Mouse (Mus musculus) forebrain, embryonic 14.5 days (tissue): ENCODE measurements at regions not wholly inside any gene's neighbourhood (a gene's known extent, or its start where the extent isn't known, plus 50 kb on each side); places are given as distances from the start of the nearest gene placed in this dataset.

Experiments used
- ATAC-seq: fragments of 200-750 bp; cut with Nextera tagmentation; 2 replicates; pipeline ENCODE4 v1.8.0; 2017; ENCODE audit warnings: mild to moderate bottlenecking, moderate library complexity
- DNase-seq: peaks from one replicate; pipeline ENCODE4 v3.0.0-alpha.2; 2015; ENCODE audit warnings: low spot score
- H3K27ac ChIP-seq: fragments of 300-500 bp; sonication (generic); 2 replicates; pipeline ENCODE4 v1.5.1; 2014; ENCODE audit warnings: low read depth, mild to moderate bottlenecking, control low read depth, low read length, moderate library complexity
- H3K27me3 ChIP-seq: fragments of 300-500 bp; sonication (generic); replicated peaks from 2 replicates; pipeline ENCODE4 v1.6.1; 2014; ENCODE audit warnings: low read length, control low read depth, mixed read lengths; ENCODE audit not compliant: control insufficient read depth, insufficient read depth
- H3K36me3 ChIP-seq: fragments of 300-500 bp; sonication (generic); 2 replicates; pipeline ENCODE4 v1.6.1; 2014; ENCODE audit warnings: low read length, control low read depth; ENCODE audit not compliant: control insufficient read depth, insufficient read depth
- H3K4me1 ChIP-seq: fragments of 300-500 bp; sonication (generic); 2 replicates; pipeline ENCODE4 v1.6.1; 2014; ENCODE audit warnings: antibody characterized with exemption, low read length, control low read depth; ENCODE audit not compliant: control insufficient read depth, insufficient read depth
- H3K4me2 ChIP-seq: fragments of 300-500 bp; sonication (generic); 2 replicates; pipeline ENCODE4 v1.6.1; 2014; ENCODE audit warnings: mild to moderate bottlenecking, control low read depth, low read length
- H3K4me3 ChIP-seq: fragments of 300-500 bp; sonication (generic); 2 replicates; pipeline ENCODE4 v1.5.1; 2014; ENCODE audit warnings: low read depth, low read length, control low read depth
- H3K9ac ChIP-seq: fragments of 300-500 bp; sonication (generic); 2 replicates; pipeline ENCODE4 v1.6.1; 2014; ENCODE audit warnings: mild to moderate bottlenecking, low read length, control low read depth, moderate library complexity
- H3K9me3 ChIP-seq: fragments of 300-500 bp; sonication (generic); replicated peaks from 2 replicates; pipeline ENCODE4 v1.6.1; 2016; ENCODE audit warnings: low read length, control low read depth, mixed read lengths; ENCODE audit not compliant: control insufficient read depth
- WGBS: fragments of 180-500 bp; shearing (Covaris S2); extraction: QIAGEN DNeasy Blood & Tissue Kit; methylation state at CpG from one replicate; pipeline ENCODE4 v1.1.7; 2014; 5-methylcytosine and 5-hydroxymethylcytosine counted together

- Histone ChIP-seq H3K9ac (no peak overlapping the region), H3K9me3 (no peaks in the 10 kb centered on the region), H3K4me3 (peak overlapping the region; percentile 18; the same call in 1 of the 2 replicates), H3K36me3 (no peaks in the 10 kb centered on the region), H3K27me3 (no peaks in the 10 kb centered on the region), H3K4me1 (no peaks in the 10 kb centered on the region), H3K27ac (no peak overlapping the region), H3K4me2 (peak overlapping the region; percentile 35)
- ATAC-seq = peak; percentile 66; the same call in 1 of the 2 replicates
- peak; percentile 18 for DNase-seq
- WGBS = 30% methylated on average over 24 of the region's 24 CpGs
These were observed 164.9 kb downstream of the Tm4sf1 start for GRCm38 (mm10) chr3:57136847-57137246.

- H3K27me3 ChIP-seq = no peaks in the 10 kb centered on the region
- DNase-seq = no peak
- ATAC-seq = no peak
- no peaks in the 10 kb centered on the region for H3K9me3 ChIP-seq
- H3K27ac ChIP-seq = no peak overlapping the region
- no peak overlapping the region for H3K4me2 ChIP-seq
- WGBS = 89% methylated on average over 2 of the region's 2 CpGs
- H3K36me3 ChIP-seq = no peaks in the 10 kb centered on the region
- no peak overlapping the region for H3K9ac ChIP-seq
- H3K4me3 ChIP-seq = no peak overlapping the region
- H3K4me1 ChIP-seq = no peaks in the 10 kb centered on the region
These were observed 173.2 kb downstream of the Tm4sf1 start for GRCm38 (mm10) chr3:57128606-57129005.

- no peaks in the 10 kb centered on the region for H3K4me1 ChIP-seq
- no peak overlapping the region for H3K9ac ChIP-seq
- no peak overlapping the region for H3K4me3 ChIP-seq
- DNase-seq (no peak), ATAC-seq (no peak)
- no peaks in the 10 kb centered on the region for H3K9me3 ChIP-seq
- H3K27me3 ChIP-seq = no peaks in the 10 kb centered on the region
- H3K4me2 ChIP-seq = no peak overlapping the region
- 84% methylated on average over 4 of the region's 4 CpGs for WGBS
- no peak overlapping the region for H3K27ac ChIP-seq
- H3K36me3 ChIP-seq = no peaks in the 10 kb centered on the region
These were observed 175.8 kb downstream of the Tm4sf1 start for GRCm38 (mm10) chr3:57125792-57126485.

- no peaks in the 10 kb centered on the region for H3K9me3 ChIP-seq
- no peaks in the 10 kb centered on the region for H3K36me3 ChIP-seq
- ATAC-seq = no peak
- H3K4me1 ChIP-seq = no peaks in the 10 kb centered on the region
- no peaks in the 10 kb centered on the region for H3K27me3 ChIP-seq
- H3K27ac ChIP-seq = no peak overlapping the region
- H3K4me2 ChIP-seq = no peak overlapping the region
- 84% methylated on average over 1 of the region's 1 CpGs for WGBS
- H3K9ac ChIP-seq = no peak overlapping the region
- no peak overlapping the region for H3K4me3 ChIP-seq
- DNase-seq = no peak
These were observed 183.8 kb downstream of the Tm4sf1 start for GRCm38 (mm10) chr3:57118016-57118415.

GRCm38 (mm10) chr3:57102254-57102653, 199.5 kb downstream of the Tm4sf1 start:
- no peak overlapping the region for H3K4me2 ChIP-seq
- DNase-seq (peak; percentile 36), ATAC-seq (no peak)
- H3K4me3 ChIP-seq = no peak overlapping the region
- WGBS = 85% methylated on average over 2 of the region's 2 CpGs
- H3K27me3 ChIP-seq = no peaks in the 10 kb centered on the region
- no peak overlapping the region for H3K9ac ChIP-seq
- no peaks in the 10 kb centered on the region for H3K36me3 ChIP-seq
- no peaks in the 10 kb centered on the region for H3K4me1 ChIP-seq
- no peaks in the 10 kb centered on the region for H3K9me3 ChIP-seq
- no peak overlapping the region for H3K27ac ChIP-seq

GRCm38 (mm10) chr3:57100515-57100914, 201.3 kb downstream of the Tm4sf1 start:
- Histone ChIP-seq H3K4me1 (no peaks in the 10 kb centered on the region), H3K27me3 (no peaks in the 10 kb centered on the region), H3K9me3 (no peaks in the 10 kb centered on the region), H3K9ac (no peak overlapping the region), H3K36me3 (no peaks in the 10 kb centered on the region), H3K27ac (no peak overlapping the region), H3K4me3 (no peak overlapping the region), H3K4me2 (no peak overlapping the region)
- WGBS = 97% methylated on average over 1 of the region's 1 CpGs
- no peak for DNase-seq
- no peak for ATAC-seq

- DNase-seq = no peak
- ATAC-seq = no peak
- Histone ChIP-seq H3K27ac (no peak overlapping the region), H3K9me3 (no peaks in the 10 kb centered on the region), H3K4me2 (no peak overlapping the region), H3K27me3 (no peaks in the 10 kb centered on the region), H3K4me3 (no peak overlapping the region), H3K4me1 (no peaks in the 10 kb centered on the region), H3K36me3 (no peaks in the 10 kb centered on the region), H3K9ac (no peak overlapping the region)
- 75% methylated on average over 3 of the region's 3 CpGs for WGBS
These were observed 206.9 kb downstream of the Tm4sf1 start for GRCm38 (mm10) chr3:57094936-57095335.

GRCm38 (mm10) chr3:57093201-57093940, 208.4 kb downstream of the Tm4sf1 start:
- ATAC-seq = no peak
- Histone ChIP-seq H3K9me3 (no peaks in the 10 kb centered on the region), H3K9ac (no peak overlapping the region), H3K27me3 (no peaks in the 10 kb centered on the region), H3K36me3 (no peaks in the 10 kb centered on the region), H3K4me2 (no peak overlapping the region), H3K4me3 (no peak overlapping the region), H3K27ac (no peak overlapping the region), H3K4me1 (no peaks in the 10 kb centered on the region)
- no peak for DNase-seq
- WGBS = 86% methylated on average over 1 of the region's 1 CpGs

- DNase-seq (no peak), ATAC-seq (no peak)
- Histone ChIP-seq H3K9me3 (no peaks in the 10 kb centered on the region), H3K27me3 (no peaks in the 10 kb centered on the region), H3K4me1 (no peaks in the 10 kb centered on the region), H3K4me2 (no peak overlapping the region), H3K27ac (no peak overlapping the region), H3K9ac (no peak overlapping the region), H3K4me3 (no peak overlapping the region), H3K36me3 (no peaks in the 10 kb centered on the region)
- 97% methylated on average over 1 of the region's 1 CpGs for WGBS
These were observed 227.3 kb downstream of the Tm4sf1 start for GRCm38 (mm10) chr3:57074516-57074915.
